Mouse (Mus musculus) adrenal gland, postnatal 4 days (tissue): Measurements from ENCODE around the gene Chd3. TPM values are rescaled to one million over a fixed set of nuclear protein-coding genes. Genes with fewer than 3 reads are reported as not detected.
A peak's percentile ranks its signal among the peaks of the same experiment; 100 is the strongest.
"Not testable (repeated sequence)": the region's sequence is repeated elsewhere in the genome, so short reads cannot be mapped to it uniquely, and the experiment has no call there.

Experiments used
- DNase-seq, 2 experiments: peaks; one replicate each; pipeline ENCODE4 v3.0.0; 2021 to 2022; ENCODE audit warnings: low spot score in 2 of 2, mixed read lengths in 2 of 2
- total RNA-seq, 2 experiments: library from RNA; stranded (reverse); gene quantifications; 2 replicates each; pipeline ENCODE4 v1.2.3; 2021

Gene Chd3
- total RNA-seq, 2 experiments from 2014 or later, result 164 to 190 TPM

- DNase-seq, result no peak
These were observed 37.9 kb upstream of the Chd3 start for GRCm38 (mm10) chr11:69406867-69407723.

- no peak for DNase-seq
These were observed 37.1 kb upstream of the Chd3 start for GRCm38 (mm10) chr11:69406282-69406681.

- DNase-seq, result no peak
These were observed 36.4 kb upstream of the Chd3 start for GRCm38 (mm10) chr11:69405397-69406200.

- DNase-seq, result no peak
These were observed 35.6 kb upstream of the Chd3 start for GRCm38 (mm10) chr11:69404595-69405396.

- no peak for DNase-seq
These were observed 34.7 kb upstream of the Chd3 start for GRCm38 (mm10) chr11:69403691-69404594.

GRCm38 (mm10) chr11:69401987-69402386 lies 32.8 kb upstream of the Chd3 start:
- DNase-seq, result no peak

GRCm38 (mm10) chr11:69401210-69401637 lies 32.0 kb upstream of the Chd3 start:
- peak in 1 of 2 experiments; percentile 72 for DNase-seq

GRCm38 (mm10) chr11:69400083-69400850 lies 31.1 kb upstream of the Chd3 start:
- DNase-seq, result no peak

- DNase-seq, result no peak
These were observed 30.2 kb upstream of the Chd3 start for GRCm38 (mm10) chr11:69399201-69400082.

GRCm38 (mm10) chr11:69398486-69399200 lies 29.4 kb upstream of the Chd3 start:
- DNase-seq, result no peak

- no peak for DNase-seq
These were observed 28.9 kb upstream of the Chd3 start, which contains the start of gene Tmem88 for GRCm38 (mm10) chr11:69398059-69398458. TSS of gene Tmem88 (minus strand) at chr11:69398234.

GRCm38 (mm10) chr11:69397581-69398057 lies 28.4 kb upstream of the Chd3 start:
- DNase-seq, result no peak

GRCm38 (mm10) chr11:69396772-69397171 lies 27.6 kb upstream of the Chd3 start:
- DNase-seq, result no peak

- DNase-seq, result peak; percentile 68 to 87
These were observed 26.6 kb upstream of the Chd3 start for GRCm38 (mm10) chr11:69395634-69396373.

GRCm38 (mm10) chr11:69395235-69395633 lies 26.0 kb upstream of the Chd3 start, which contains the start of the genes Naa38 and Cyb5d1:
TSS of gene Naa38 (plus strand) at chr11:69395487.
TSS of gene Cyb5d1 (minus strand) at chr11:69395631.
- DNase-seq, result peak in 1 of 2 experiments; percentile 77

GRCm38 (mm10) chr11:69394591-69395167 lies 25.5 kb upstream of the Chd3 start:
- not testable (repeated sequence) for DNase-seq
